Mouse (Mus musculus) hindbrain, embryonic 16.5 days (tissue): Measurements from ENCODE around the gene Ptpn11. TPM values are rescaled to one million over a fixed set of nuclear protein-coding genes. Genes with fewer than 3 reads are reported as not detected.
A peak's percentile ranks its signal among the peaks of the same experiment; 100 is the strongest.

Experiments used
- ATAC-seq: fragments of 200-750 bp; cut with Nextera tagmentation; 2 replicates; pipeline ENCODE4 v1.8.0; 2017; ENCODE audit warnings: moderate TSS enrichment, moderate library complexity
- H3K27ac ChIP-seq: fragments of 300-500 bp; sonication (generic); 2 replicates; pipeline ENCODE4 v1.5.1; 2014; ENCODE audit warnings: low read depth, mild to moderate bottlenecking, control low read depth, low read length, moderate library complexity
- H3K27me3 ChIP-seq: fragments of 300-500 bp; sonication (generic); replicated peaks from 2 replicates; pipeline ENCODE4 v1.6.1; 2014; ENCODE audit warnings: low read length; ENCODE audit not compliant: control insufficient read depth, insufficient read depth
- H3K36me3 ChIP-seq: fragments of 300-500 bp; sonication (generic); 2 replicates; pipeline ENCODE4 v1.6.1; 2014; ENCODE audit warnings: mild to moderate bottlenecking, low read length, moderate library complexity, mixed read lengths; ENCODE audit not compliant: control insufficient read depth, insufficient read depth
- H3K4me1 ChIP-seq: fragments of 300-500 bp; sonication (generic); 2 replicates; pipeline ENCODE4 v1.6.1; 2014; ENCODE audit warnings: low read depth, low read length; ENCODE audit not compliant: control insufficient read depth, insufficient read depth
- H3K4me2 ChIP-seq: fragments of 300-500 bp; sonication (generic); 2 replicates; pipeline ENCODE4 v1.6.1; 2014; ENCODE audit warnings: mild to moderate bottlenecking, low read length, control low read depth, moderate library complexity
- H3K4me3 ChIP-seq: fragments of 300-500 bp; sonication (generic); 2 replicates; pipeline ENCODE4 v1.5.1; 2014; ENCODE audit warnings: mild to moderate bottlenecking, low read length, control low read depth, moderate library complexity
- H3K9ac ChIP-seq: fragments of 300-500 bp; sonication (generic); 2 replicates; pipeline ENCODE4 v1.6.1; 2014; ENCODE audit warnings: low read depth, mild to moderate bottlenecking, control low read depth, low read length, moderate library complexity
- H3K9me3 ChIP-seq: fragments of 300-500 bp; sonication (generic); 2 replicates; pipeline ENCODE4 v1.6.1; 2014; ENCODE audit warnings: mild to moderate bottlenecking, low read length, moderate library complexity; ENCODE audit not compliant: control insufficient read depth
- WGBS: fragments of 180-500 bp; shearing (Covaris S2); extraction: QIAGEN DNeasy Blood & Tissue Kit; methylation state at CpG from one replicate; pipeline ENCODE4 v1.1.7; 2014; 5-methylcytosine and 5-hydroxymethylcytosine counted together
- polyA plus RNA-seq: library from polyadenylated mRNA; unstranded; fragments of >200 nt; fragmentation: Nextera tagmentation; extraction: Ambion mirVana; gene quantifications from 2 replicates; pipeline ENCODE4 v1.2.1, GENCODE M21; 2015

The Ptpn11 gene
- polyA plus RNA-seq, 1 experiment from 2014 or later = 20.9 TPM

GRCm38 (mm10) chr5:121191584-121191906 is 348 bp upstream of the Ptpn11 start:
- 10% methylated on average over 17 of the region's 17 CpGs for WGBS
- no peaks in the 10 kb centered on the region for H3K36me3 ChIP-seq

GRCm38 (mm10) chr5:121190210-121190835 is 874 bp downstream of the Ptpn11 start:
- Histone ChIP-seq H3K36me3 (no peaks in the 10 kb centered on the region), H3K27me3 (no peaks in the 10 kb centered on the region), H3K4me1 (peaks cover 41% of the 10 kb centered on the region), H3K4me2 (peak overlapping the region; percentile 85), H3K27ac (peak overlapping the region; percentile 81), H3K9ac (peak overlapping the region; percentile 97), H3K9me3 (no peaks in the 10 kb centered on the region), H3K4me3 (peak overlapping the region; percentile 95)
- 32% methylated on average over 21 of the region's 21 CpGs for WGBS
- no peak for ATAC-seq

More at GRCm38 (mm10) chr5:121191584-121191906, 348 bp upstream of the Ptpn11 start:
- Histone ChIP-seq H3K4me2 (peak overlapping the region; percentile 87), H3K4me3 (peak overlapping the region; percentile 95), H3K4me1 (peaks cover 31% of the 10 kb centered on the region), H3K9me3 (no peaks in the 10 kb centered on the region), H3K27me3 (no peaks in the 10 kb centered on the region), H3K9ac (peak overlapping the region; percentile 71), H3K27ac (peak overlapping the region; percentile 71)
- peak; percentile 66 for ATAC-seq

GRCm38 (mm10) chr5:121189182-121189581 is 2.0 kb downstream of the Ptpn11 start:
- Histone ChIP-seq H3K4me2 (peak overlapping the region; percentile 25; the same call in 1 of the 2 replicates), H3K4me3 (no peak overlapping the region), H3K9ac (no peak overlapping the region), H3K9me3 (no peaks in the 10 kb centered on the region), H3K27me3 (no peaks in the 10 kb centered on the region), H3K36me3 (no peaks in the 10 kb centered on the region), H3K4me1 (peaks cover 51% of the 10 kb centered on the region), H3K27ac (no peak overlapping the region; the same call in 1 of the 2 replicates)
- ATAC-seq = no peak
- 82% methylated on average over 9 of the region's 9 CpGs for WGBS

- Histone ChIP-seq H3K4me1 (peaks cover 58% of the 10 kb centered on the region), H3K9me3 (no peaks in the 10 kb centered on the region), H3K9ac (no peak overlapping the region), H3K27me3 (no peaks in the 10 kb centered on the region), H3K36me3 (no peaks in the 10 kb centered on the region), H3K4me3 (no peak overlapping the region), H3K27ac (no peak overlapping the region), H3K4me2 (no peak overlapping the region)
- ATAC-seq = no peak
- 91% methylated on average over 9 of the region's 9 CpGs for WGBS
Measured at GRCm38 (mm10) chr5:121188265-121188664, 2.9 kb downstream of the Ptpn11 start.

- Histone ChIP-seq H3K27me3 (no peaks in the 10 kb centered on the region), H3K36me3 (no peaks in the 10 kb centered on the region), H3K9ac (no peak overlapping the region), H3K4me2 (no peak overlapping the region), H3K9me3 (no peaks in the 10 kb centered on the region), H3K27ac (no peak overlapping the region), H3K4me3 (no peak overlapping the region), H3K4me1 (peaks cover 59% of the 10 kb centered on the region)
- ATAC-seq = no peak
- WGBS = 51% methylated on average over 8 of the region's 8 CpGs
Measured at GRCm38 (mm10) chr5:121187580-121188001, 3.6 kb downstream of the Ptpn11 start.

- peak; percentile 32; the same call in 1 of the 2 replicates for ATAC-seq
- Histone ChIP-seq H3K9ac (no peak overlapping the region), H3K4me1 (peaks cover 49% of the 10 kb centered on the region), H3K4me3 (no peak overlapping the region), H3K4me2 (no peak overlapping the region), H3K27me3 (no peaks in the 10 kb centered on the region), H3K27ac (peak overlapping the region; percentile 64; the same call in 1 of the 2 replicates), H3K36me3 (no peaks in the 10 kb centered on the region), H3K9me3 (no peaks in the 10 kb centered on the region)
- WGBS = 43% methylated on average over 11 of the region's 11 CpGs
Measured at GRCm38 (mm10) chr5:121184945-121185551, 6.1 kb downstream of the Ptpn11 start.

GRCm38 (mm10) chr5:121184375-121184774 is 6.8 kb downstream of the Ptpn11 start:
- Histone ChIP-seq H3K4me2 (no peak overlapping the region), H3K4me3 (no peak overlapping the region), H3K27ac (no peak overlapping the region), H3K36me3 (no peaks in the 10 kb centered on the region), H3K4me1 (peaks cover 47% of the 10 kb centered on the region), H3K9me3 (no peaks in the 10 kb centered on the region), H3K9ac (no peak overlapping the region), H3K27me3 (no peaks in the 10 kb centered on the region)
- 85% methylated on average over 2 of the region's 2 CpGs for WGBS
- ATAC-seq = no peak

GRCm38 (mm10) chr5:121183269-121183668 is 7.9 kb downstream of the Ptpn11 start:
- no peaks in the 10 kb centered on the region for H3K9me3 ChIP-seq
- no peak overlapping the region for H3K27ac ChIP-seq
- no peak overlapping the region for H3K4me3 ChIP-seq
- peaks cover 44% of the 10 kb centered on the region for H3K4me1 ChIP-seq
- no peak overlapping the region for H3K4me2 ChIP-seq
- H3K9ac ChIP-seq = no peak overlapping the region
- no peaks in the 10 kb centered on the region for H3K36me3 ChIP-seq
- H3K27me3 ChIP-seq = no peaks in the 10 kb centered on the region
- ATAC-seq = no peak
- 59% methylated on average over 9 of the region's 9 CpGs for WGBS

GRCm38 (mm10) chr5:121179077-121179857 is 11.9 kb downstream of the Ptpn11 start:
- no peaks in the 10 kb centered on the region for H3K36me3 ChIP-seq
- no peak overlapping the region for H3K4me2 ChIP-seq
- H3K4me3 ChIP-seq = no peak overlapping the region
- ATAC-seq = no peak
- no peak overlapping the region for H3K9ac ChIP-seq
- no peaks in the 10 kb centered on the region for H3K27me3 ChIP-seq
- WGBS = 65% methylated on average over 9 of the region's 9 CpGs
- H3K4me1 ChIP-seq = peaks cover 14% of the 10 kb centered on the region
- H3K27ac ChIP-seq = no peak overlapping the region
- no peaks in the 10 kb centered on the region for H3K9me3 ChIP-seq
